Mouse (Mus musculus): ENCODE measurements at regions not wholly inside any gene's neighbourhood (a gene's known extent, or its start where the extent isn't known, plus 50 kb on each side); places are given as distances from the start of the nearest gene placed in this dataset.
"Not testable (repeated sequence)": the region's sequence is repeated elsewhere in the genome, so short reads cannot be mapped to it uniquely, and the experiment has no call there.

- no peak for DNase-seq
Measured at GRCm38 (mm10) chr8:126877039-126877365, 68.6 kb downstream of the Tomm20 start.

DNA sequence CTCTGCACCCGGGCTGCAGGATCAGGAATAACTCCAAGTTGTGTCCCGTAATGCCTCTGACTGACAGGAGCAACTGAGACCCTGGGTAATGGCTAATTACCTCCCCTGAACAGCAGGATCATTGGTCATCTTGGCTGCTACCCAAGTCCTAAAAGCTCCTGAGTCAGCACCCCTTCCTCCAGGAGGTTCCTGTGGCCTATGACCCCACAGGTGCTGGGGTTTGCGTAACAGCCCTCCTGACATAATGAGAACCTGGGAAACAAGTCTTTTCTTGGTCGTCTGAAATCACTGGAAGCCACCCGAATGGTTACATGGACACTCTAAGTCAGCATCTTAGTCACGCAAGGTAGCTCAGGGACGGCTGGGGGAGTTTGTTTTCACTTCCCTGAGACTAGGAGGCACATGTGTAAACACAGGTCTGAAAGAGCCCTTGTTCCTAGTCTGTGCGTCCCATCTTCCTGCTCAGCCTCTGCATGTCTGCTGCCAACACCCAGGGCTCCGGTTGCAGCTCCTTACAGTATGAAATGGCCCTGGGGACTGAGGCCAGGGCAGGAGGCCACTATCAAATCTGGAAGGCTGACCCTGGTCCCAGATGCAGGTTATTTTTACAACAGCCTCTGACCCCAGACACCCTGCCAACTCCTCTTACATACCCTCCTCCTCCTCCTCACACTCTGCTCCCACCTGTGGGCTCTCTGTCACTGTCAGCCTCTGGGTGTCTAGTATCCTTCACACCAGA is 69.2 kb downstream of the Tomm20 start:
- no peak for DNase-seq

- no peak for DNase-seq
Measured at GRCm38 (mm10) chr8:126875491-126876155, 70.0 kb downstream of the Tomm20 start.

GRCm38 (mm10) chr8:126874846-126875245 is 70.8 kb downstream of the Tomm20 start:
- no peak for DNase-seq

DNA sequence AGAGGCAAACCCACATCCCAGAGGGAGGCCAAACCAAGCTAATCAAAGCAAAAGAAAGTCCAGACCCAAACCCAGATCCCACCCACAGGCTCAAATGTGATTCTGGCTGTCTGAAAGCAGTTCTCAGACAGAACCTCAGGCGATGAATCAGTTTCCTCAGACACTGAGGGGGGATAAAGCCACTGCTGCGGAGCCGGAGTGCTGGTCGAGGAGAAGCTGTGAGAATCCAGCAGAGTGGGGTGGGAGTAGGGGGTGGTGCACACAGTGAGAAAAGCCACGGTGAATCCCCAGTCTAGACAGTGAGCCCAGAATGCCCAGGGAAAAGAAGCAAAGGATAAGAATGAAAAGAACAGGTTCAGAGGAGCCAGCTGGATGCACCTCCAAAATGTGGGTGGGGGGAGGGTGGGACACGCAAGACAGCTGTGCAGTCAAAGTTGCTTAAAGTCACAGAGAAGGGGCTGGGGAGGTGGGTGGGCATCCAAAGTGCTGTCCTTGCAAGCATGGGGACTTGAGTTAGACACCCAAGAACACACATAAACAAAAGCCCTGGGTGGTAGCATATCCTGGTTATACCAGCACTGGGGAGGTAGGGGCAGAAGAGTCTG is 71.4 kb downstream of the Tomm20 start:
- no peak for DNase-seq

DNA sequence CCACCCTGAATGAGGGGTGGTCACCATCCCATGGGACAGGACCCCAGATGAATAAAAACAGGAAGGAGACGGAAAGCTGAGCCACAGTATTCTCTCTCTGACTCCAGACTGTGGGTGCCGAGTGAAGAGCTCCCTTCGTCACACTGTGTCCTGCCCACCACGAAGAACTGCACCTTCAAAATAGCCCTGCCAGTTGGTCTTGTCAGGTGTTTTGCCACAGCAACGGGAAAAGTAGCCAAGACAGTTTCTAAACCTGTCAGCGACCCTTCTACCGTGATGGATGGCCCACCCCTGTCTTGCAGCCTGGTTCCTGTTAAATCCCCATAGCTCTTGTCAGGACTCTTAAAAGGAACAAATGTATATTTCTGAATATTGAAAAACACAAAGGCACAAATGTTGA is 72.3 kb downstream of the Tomm20 start:
- DNase-seq, result no peak

- DNase-seq, result no peak
Measured at GRCm38 (mm10) chr8:126872574-126872973, 73.1 kb downstream of the Tomm20 start.

- DNase-seq, result no peak
Measured at GRCm38 (mm10) chr8:126872133-126872532, 73.5 kb downstream of the Tomm20 start.

- DNase-seq, result no peak
Measured at GRCm38 (mm10) chr8:126869464-126869850, 76.2 kb downstream of the Tomm20 start.

- DNase-seq, result no peak
Measured at GRCm38 (mm10) chr8:126868831-126869463, 76.7 kb downstream of the Tomm20 start.

- no peak for DNase-seq
Measured at GRCm38 (mm10) chr8:126867121-126867988, 78.3 kb downstream of the Tomm20 start.

DNA sequence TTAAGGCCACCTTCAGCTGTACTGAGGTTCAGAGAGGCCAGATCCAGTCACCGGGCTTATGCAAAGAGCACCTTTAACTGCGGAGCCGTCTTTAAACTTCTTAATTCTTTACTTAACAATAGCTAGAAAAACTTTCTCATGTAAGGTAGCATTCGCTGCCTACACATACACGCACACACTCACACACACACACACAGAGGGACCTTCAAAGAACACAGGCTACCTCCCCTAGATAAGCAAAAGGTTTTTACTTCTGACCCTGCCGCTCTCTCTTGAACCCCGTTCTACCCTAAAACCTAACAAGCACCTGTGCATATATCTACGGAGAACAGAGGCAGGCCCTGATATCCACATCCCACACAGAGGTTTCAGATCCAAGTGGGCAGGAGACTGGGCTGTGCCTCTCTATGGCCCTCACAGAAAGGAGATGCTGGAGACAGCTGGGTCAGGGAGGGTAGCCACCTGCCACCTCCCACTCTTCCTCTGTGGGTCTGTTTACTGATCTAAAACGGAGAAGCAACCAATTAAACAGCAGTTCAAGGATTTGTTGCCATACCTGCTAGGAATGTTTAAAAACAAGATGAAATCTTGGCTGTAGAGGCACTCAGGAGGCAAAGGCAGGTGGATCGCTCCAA is 81.2 kb downstream of the Tomm20 start:
- no peak for DNase-seq

DNA sequence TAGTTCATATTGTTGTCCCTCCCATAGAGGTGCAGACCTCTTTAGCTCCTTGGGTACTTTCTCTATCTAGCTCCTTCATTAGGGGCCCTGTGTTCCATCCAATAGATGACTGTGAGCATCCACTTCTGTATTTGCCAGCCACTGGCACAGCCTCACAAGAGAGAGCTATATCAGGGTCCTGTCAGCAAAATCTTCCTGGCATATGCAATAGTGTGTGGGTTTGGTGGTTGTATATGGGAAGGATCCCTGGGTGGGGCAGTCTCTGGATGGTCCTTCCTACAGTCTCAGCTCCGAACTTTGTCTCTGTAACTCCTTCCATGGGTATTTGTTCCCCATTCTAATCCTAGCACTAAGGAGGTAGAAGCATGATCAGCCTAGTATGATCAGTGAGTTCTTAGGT is 82.0 kb downstream of the Tomm20 start:
- not testable (repeated sequence) for DNase-seq

GRCm38 (mm10) chr8:126861754-126862153 is 83.9 kb downstream of the Tomm20 start:
- DNase-seq, result no peak

GRCm38 (mm10) chr8:126860630-126861029 is 85.0 kb downstream of the Tomm20 start:
- DNase-seq, result no peak

GRCm38 (mm10) chr8:126859706-126860424 is 85.8 kb downstream of the Tomm20 start:
- DNase-seq, result no peak

DNA sequence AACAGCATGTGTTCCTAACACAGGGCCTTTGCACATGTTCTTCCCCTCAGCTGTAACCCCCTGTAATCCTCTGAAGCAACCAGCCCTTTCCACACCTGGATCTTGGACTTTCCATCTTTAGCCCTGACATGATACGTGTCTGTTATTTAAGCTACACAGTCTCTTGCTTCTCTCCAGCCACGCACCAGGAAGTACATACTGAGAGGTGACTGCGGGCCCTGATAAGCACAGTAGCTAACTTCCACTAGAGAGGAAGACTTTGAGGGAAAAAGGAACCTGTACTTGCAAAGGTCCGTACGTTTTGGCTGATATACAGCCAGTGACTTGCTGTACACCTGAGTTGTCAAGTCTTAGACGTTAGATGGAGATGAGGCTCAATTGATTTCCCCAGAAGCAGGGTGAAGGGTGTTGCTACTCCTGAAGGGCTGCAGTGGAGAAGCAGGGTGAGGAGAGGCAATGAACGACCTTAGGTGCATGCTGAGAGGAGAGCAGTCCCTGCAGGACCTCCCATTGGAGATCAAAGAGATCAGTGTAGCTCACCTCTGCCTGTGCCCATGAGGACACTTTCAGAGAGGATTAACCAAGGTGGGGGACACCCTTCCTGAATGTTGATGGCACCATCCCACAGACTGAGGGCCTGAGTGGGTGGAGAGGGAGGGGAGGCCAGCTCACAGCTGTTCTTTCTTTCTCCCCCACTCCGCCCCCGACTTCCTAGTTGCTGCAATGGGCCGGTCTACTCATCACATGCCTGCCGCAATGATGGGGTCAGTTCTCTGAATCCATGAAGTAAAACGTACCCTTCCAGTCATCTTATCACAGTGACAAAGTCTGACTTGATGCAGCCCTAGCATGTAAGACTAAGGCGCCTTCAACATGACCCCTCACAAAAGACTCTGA is 88.1 kb downstream of the Tomm20 start:
- DNase-seq, result no peak

- no peak for DNase-seq
Measured at GRCm38 (mm10) chr8:126855914-126856313, 89.7 kb downstream of the Tomm20 start.

- DNase-seq, result no peak
Measured at GRCm38 (mm10) chr8:126855056-126855609, 90.5 kb downstream of the Tomm20 start.
